Mouse (Mus musculus): Measurements from ENCODE around the gene Mapk8ip2.

DNA sequence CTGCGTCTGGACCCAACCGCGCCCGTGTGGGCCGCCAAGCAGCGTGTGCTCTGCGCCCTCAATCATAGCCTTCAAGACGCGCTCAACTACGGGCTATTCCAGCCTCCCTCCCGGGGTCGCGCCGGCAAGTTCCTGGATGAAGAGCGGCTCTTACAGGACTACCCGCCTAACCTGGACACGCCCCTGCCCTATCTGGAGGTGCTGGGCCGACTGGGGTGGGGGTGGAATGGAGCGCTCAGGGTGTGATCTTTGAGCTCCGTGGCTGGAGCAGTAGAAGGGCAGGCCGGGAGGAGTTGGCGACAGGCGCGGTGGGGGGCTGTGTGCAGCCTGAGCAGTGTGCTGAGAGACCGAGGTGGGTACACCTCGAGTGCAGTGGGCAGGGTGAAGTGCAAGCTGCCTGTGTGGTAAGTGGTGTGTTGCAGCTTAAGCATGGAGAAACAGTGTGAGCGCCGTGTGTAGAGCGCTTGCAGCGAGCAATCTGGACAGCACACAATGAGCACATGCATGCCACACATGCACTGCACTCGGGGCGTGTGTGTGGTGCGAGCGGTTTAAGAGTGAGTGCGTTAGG lies 46.6 kb downstream of the Mapk8ip2 start:
- TF ChIP-seq GATA1 (IDR thresholded peaks at IDR 0.05; ENCODE audit: low read length) (no peak), TAL1 (IDR thresholded peaks at IDR 0.05; ENCODE audit: low read length) (no peak)
